Mouse (Mus musculus) thymus, adult 2 months (tissue): ENCODE results near the gene Nhlrc4.

Experiments
- CTCF ChIP-seq: fragments of 200-500 bp; IDR thresholded peaks from 2 replicates; pipeline ENCODE4 v1.5.1; 2012; ENCODE audit warnings: mild to moderate bottlenecking, control low read depth, low read length, moderate library complexity, borderline replicate concordance; ENCODE audit not compliant: control insufficient read depth, poor library complexity, insufficient read depth; ENCODE audit errors: extremely low read depth
- POLR2A ChIP-seq: fragments of 200-500 bp; IDR thresholded peaks from 2 replicates; pipeline ENCODE4 v1.6.1; 2012; ENCODE audit warnings: mild to moderate bottlenecking, low read length, control low read depth, moderate library complexity; ENCODE audit not compliant: control insufficient read depth, poor library complexity, insufficient read depth; ENCODE audit errors: extremely low read depth

- no peak for TF ChIP-seq CTCF
- TF ChIP-seq POLR2A, result no peak
Observed at GRCm38 (mm10) chr17:25980854-25981253, 36.1 kb upstream of the Nhlrc4 start.
